Mouse (Mus musculus) neural tube, embryonic 14.5 days (tissue): ENCODE data around the gene Tmem206. TPM values are rescaled to one million over a fixed set of nuclear protein-coding genes. Genes with fewer than 3 reads are reported as not detected.

Source experiments
- ATAC-seq: fragments of 200-750 bp; cut with Nextera tagmentation; 2 replicates; pipeline ENCODE4 v1.8.0; 2017; ENCODE audit warnings: low read depth, mild to moderate bottlenecking, moderate TSS enrichment, moderate library complexity
- H3K27ac ChIP-seq: fragments of 300-500 bp; sonication (generic); 2 replicates; pipeline ENCODE4 v1.5.1; 2014; ENCODE audit warnings: low read depth, mild to moderate bottlenecking, control low read depth, low read length, moderate library complexity, mixed read lengths
- H3K27me3 ChIP-seq: fragments of 300-500 bp; sonication (generic); 2 replicates; pipeline ENCODE4 v1.6.1; 2014; ENCODE audit warnings: low read length; ENCODE audit not compliant: control insufficient read depth, insufficient read depth
- H3K36me3 ChIP-seq: fragments of 300-500 bp; sonication (generic); 2 replicates; pipeline ENCODE4 v1.6.1; 2014; ENCODE audit warnings: low read length, mixed read lengths; ENCODE audit not compliant: control insufficient read depth, insufficient read depth
- H3K4me1 ChIP-seq: fragments of 300-500 bp; sonication (generic); 2 replicates; pipeline ENCODE4 v1.6.1; 2014; ENCODE audit warnings: low read length; ENCODE audit not compliant: control insufficient read depth, insufficient read depth
- H3K4me2 ChIP-seq: fragments of 300-500 bp; sonication (generic); 2 replicates; pipeline ENCODE4 v1.6.1; 2014; ENCODE audit warnings: mild to moderate bottlenecking, low read depth, low read length, control low read depth
- H3K4me3 ChIP-seq: fragments of 300-500 bp; sonication (generic); 2 replicates; pipeline ENCODE4 v1.5.1; 2014; ENCODE audit warnings: low read depth, low read length, control low read depth, mixed read lengths
- H3K9ac ChIP-seq: fragments of 300-500 bp; sonication (generic); replicated peaks from 2 replicates; pipeline ENCODE4 v1.6.1; 2014; ENCODE audit warnings: low read depth, mild to moderate bottlenecking, control low read depth, low read length, mixed read lengths
- H3K9me3 ChIP-seq: fragments of 300-500 bp; sonication (generic); 2 replicates; pipeline ENCODE4 v1.6.1; 2016; ENCODE audit warnings: low read length; ENCODE audit not compliant: control insufficient read depth
- WGBS: fragments of 180-500 bp; shearing (Covaris S2); extraction: QIAGEN DNeasy Blood & Tissue Kit; methylation state at CpG from one replicate; pipeline ENCODE4 v1.1.7; 2014; 5-methylcytosine and 5-hydroxymethylcytosine counted together
- polyA plus RNA-seq: library from polyadenylated mRNA; unstranded; fragments of >200 nt; fragmentation: Nextera tagmentation; extraction: Ambion mirVana; gene quantifications from 2 replicates; pipeline ENCODE4 v1.2.1, GENCODE M21; 2014

The Tmem206 gene
- polyA plus RNA-seq, 1 experiment from 2014 or later = 37.9 TPM

DNA sequence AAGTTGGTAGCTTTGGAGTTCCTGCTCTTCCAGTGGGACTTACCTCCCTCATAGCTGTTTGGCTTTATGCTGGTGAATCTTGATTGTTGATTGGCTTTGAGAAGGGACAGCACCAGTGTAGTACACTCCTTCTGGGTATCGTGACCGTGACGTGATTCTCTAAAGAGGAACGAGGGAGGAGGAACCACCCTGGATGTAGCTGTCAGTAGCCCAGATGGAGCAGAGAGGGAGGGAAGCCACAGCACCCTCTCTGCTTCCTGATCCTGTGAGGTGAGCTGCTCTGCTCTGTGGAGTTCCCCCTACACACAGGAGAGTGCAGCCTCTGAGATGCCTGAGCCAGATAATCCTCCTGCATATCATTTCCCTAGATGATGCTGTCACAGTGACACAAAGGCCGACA lies 8.8 kb downstream of the Tmem206 start:
- Histone ChIP-seq H3K27me3 (no peaks in the 10 kb centered on the region), H3K36me3 (0 out of 2 replicates have a peak, but pooled peaks cover 4% of the 10 kb centered on the region), H3K9me3 (no peaks in the 10 kb centered on the region), H3K4me1 (no peaks in the 10 kb centered on the region), H3K4me3 (no peak overlapping the region), H3K4me2 (no peak overlapping the region), H3K9ac (no peak overlapping the region), H3K27ac (no peak overlapping the region)
- no peak for ATAC-seq
- 89% methylated on average over 5 of the region's 5 CpGs for WGBS

DNA sequence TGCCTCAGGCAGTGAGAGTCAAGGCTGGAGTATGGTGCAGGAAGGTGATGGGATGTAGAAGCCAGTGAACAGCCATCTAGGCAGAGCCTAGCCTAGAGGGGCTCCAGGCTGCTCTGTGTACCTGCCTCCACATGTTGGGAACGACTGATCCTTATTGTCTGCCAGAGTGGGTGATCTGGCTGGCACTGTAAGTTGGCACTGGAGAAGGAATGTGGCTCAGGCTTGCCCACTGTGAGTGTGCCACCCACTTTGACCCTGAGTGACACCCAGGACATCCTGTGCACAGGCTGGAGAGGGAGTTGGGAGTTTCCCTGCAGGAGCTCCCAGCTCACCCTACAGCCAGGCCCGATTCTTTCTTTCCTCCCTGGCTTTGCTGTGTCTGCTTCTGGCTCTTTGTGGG lies 14.2 kb downstream of the Tmem206 start:
- Histone ChIP-seq H3K4me3 (no peak overlapping the region), H3K27me3 (no peaks in the 10 kb centered on the region), H3K9ac (no peak overlapping the region), H3K27ac (no peak overlapping the region), H3K36me3 (peaks cover 27% of the 10 kb centered on the region), H3K4me2 (no peak overlapping the region), H3K9me3 (no peaks in the 10 kb centered on the region), H3K4me1 (no peaks in the 10 kb centered on the region)
- 97% methylated on average over 2 of the region's 2 CpGs for WGBS
- ATAC-seq = no peak

DNA sequence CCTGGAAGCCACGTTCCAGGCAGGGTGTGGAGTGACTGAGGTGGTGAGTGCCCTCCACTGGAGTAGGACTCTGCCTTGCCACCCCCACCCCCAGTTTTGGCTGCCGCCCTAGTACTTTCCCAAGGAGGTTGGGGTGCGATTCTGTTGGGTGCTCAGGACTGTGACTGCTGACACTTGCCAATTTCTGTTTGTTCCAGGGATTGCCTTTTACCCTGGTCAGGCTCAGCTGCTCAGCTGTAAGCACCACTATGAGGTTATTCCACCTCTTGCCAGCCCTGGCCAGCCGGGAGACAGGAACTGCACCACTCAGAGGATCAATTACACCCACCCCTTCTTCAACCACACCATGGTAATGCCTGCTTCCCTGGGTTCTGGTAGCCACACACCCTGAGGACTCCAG lies 14.8 kb downstream of the Tmem206 start:
- Histone ChIP-seq H3K27ac (no peak overlapping the region), H3K4me2 (no peak overlapping the region), H3K36me3 (peaks cover 32% of the 10 kb centered on the region), H3K9ac (no peak overlapping the region), H3K4me3 (no peak overlapping the region), H3K9me3 (no peaks in the 10 kb centered on the region), H3K27me3 (no peaks in the 10 kb centered on the region), H3K4me1 (no peaks in the 10 kb centered on the region)
- WGBS = 93% methylated on average over 4 of the region's 4 CpGs
- ATAC-seq = no peak

DNA sequence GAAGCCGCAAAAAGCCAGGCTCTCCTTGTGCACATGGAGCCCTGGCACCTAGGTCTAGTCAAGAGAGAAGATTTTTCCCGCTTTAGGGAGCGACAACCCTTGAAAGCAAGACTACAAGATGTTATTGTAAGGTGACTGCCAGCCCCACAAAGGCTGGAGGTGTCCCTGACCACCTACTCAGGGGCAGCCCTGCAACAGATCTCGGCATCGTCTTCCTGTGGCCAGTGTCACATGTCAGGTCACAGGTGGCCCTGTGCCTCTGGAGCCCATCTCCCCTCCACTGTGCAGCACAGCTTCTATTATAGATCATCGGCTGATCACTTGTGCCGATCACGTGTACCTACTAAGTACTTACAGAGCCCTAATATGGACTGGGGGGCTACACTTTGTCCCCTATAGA lies 21.9 kb downstream of the Tmem206 start:
- no peak overlapping the region for H3K9ac ChIP-seq
- no peak for ATAC-seq

DNA sequence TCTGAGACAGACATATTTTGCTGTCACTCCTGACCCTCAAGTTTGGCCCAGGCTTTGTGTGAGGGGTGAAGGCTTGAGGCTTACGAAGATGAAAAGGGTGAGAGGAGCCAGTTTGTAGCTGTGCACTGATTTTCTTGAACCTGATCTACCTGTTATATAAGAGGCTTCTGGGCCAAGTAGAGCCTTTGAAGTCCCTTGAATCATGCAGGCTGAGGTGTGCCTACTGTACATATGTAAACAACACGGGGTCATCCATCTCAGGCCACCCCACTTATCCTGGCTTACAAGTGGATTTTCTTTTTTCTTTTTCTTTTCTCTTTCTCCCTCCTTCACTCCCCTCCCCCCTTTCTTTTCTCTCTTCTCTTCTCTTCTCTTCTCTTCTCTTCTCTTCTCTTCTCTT lies 22.9 kb downstream of the Tmem206 start:
- 93% methylated on average over 2 of the region's 2 CpGs for WGBS
- Histone ChIP-seq H3K9ac (no peak overlapping the region), H3K4me1 (no peaks in the 10 kb centered on the region), H3K4me2 (no peak overlapping the region), H3K4me3 (no peak overlapping the region), H3K27me3 (no peaks in the 10 kb centered on the region), H3K27ac (no peak overlapping the region), H3K9me3 (no peaks in the 10 kb centered on the region), H3K36me3 (peaks cover 44% of the 10 kb centered on the region)
- ATAC-seq = no peak

More for the DNA sequence above, 21.9 kb downstream of the Tmem206 start:
- Histone ChIP-seq H3K9me3 (no peaks in the 10 kb centered on the region), H3K27ac (no peak overlapping the region), H3K27me3 (no peaks in the 10 kb centered on the region), H3K36me3 (peaks cover 52% of the 10 kb centered on the region), H3K4me1 (no peaks in the 10 kb centered on the region), H3K4me2 (no peak overlapping the region), H3K4me3 (no peak overlapping the region)
- 95% methylated on average over 8 of the region's 8 CpGs for WGBS

DNA sequence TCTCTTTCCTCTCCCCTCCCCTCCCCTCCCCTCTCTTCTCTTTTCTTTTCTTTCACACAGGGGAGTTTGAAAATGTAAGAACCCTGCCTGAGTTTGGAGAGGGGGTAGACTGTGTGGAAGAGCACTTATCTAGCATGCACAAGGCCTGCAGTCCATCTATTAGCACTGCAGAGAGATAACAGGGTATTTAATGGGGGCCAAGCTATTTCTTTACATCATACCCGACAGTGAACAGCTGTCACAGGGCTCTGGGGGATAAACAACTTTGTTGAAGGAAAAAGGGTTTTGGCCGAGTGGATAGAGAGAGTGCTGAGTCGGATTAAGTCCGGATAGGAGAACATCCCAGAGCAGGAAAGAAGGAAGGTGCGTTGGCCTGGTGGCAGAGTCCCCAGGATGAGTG lies 23.3 kb downstream of the Tmem206 start:
- Histone ChIP-seq H3K4me2 (no peak overlapping the region), H3K9me3 (no peaks in the 10 kb centered on the region), H3K9ac (no peak overlapping the region), H3K27me3 (no peaks in the 10 kb centered on the region), H3K36me3 (peaks cover 44% of the 10 kb centered on the region), H3K4me3 (no peak overlapping the region), H3K27ac (no peak overlapping the region), H3K4me1 (no peaks in the 10 kb centered on the region)
- ATAC-seq = no peak
- WGBS = 76% methylated on average over 5 of the region's 5 CpGs

DNA sequence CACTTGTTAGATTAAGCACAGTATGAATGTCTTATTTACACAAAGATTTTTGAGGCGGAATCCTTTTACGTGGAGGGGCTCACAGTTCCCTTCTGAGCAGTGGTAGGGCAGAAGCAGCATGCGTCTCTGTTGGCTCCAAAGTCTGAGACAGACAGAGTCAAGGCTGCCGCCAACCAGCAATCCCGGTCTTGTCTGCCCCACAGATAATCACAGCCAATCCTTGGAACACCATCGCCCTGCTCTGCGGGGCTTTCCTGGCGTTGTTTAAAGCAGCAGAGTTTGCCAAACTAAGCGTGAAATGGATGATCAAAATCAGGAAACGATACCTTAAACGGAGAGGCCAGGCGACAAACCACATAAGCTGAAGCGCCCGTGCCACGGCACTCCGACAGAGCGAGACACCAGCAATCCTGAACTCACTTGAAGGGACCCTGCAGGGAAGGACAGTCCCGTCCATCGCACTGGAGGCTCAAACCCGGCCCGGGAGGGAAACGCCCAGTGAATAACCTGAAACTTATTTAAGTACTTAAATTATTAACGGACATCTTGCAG lies 23.9 kb downstream of the Tmem206 start:
- Histone ChIP-seq H3K4me1 (no peaks in the 10 kb centered on the region), H3K36me3 (peaks cover 44% of the 10 kb centered on the region), H3K4me2 (no peak overlapping the region), H3K9me3 (no peaks in the 10 kb centered on the region), H3K27ac (no peak overlapping the region), H3K9ac (no peak overlapping the region), H3K4me3 (no peak overlapping the region), H3K27me3 (no peaks in the 10 kb centered on the region)
- WGBS = 91% methylated on average over 23 of the region's 23 CpGs
- ATAC-seq = no peak

DNA sequence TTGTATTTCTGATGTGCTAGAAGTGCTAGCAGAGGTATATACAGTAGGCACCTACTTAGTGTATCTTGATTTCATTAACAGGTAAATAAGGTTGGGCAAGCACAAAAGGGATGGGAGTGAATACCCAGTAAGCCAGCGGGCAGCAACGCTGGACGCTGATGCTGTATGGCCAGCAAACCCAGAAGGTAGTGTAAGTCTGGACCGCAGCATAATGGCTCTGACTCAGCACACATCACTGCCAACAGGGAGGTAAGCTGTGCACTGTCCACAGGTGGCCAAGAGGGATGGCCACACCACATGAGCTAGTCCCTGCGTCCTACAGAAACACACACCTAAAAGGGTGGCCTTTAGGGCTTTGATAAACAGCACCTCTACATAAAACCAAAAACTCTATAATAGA lies 24.6 kb downstream of the Tmem206 start:
- WGBS = 94% methylated on average over 5 of the region's 5 CpGs
- no peak for ATAC-seq

DNA sequence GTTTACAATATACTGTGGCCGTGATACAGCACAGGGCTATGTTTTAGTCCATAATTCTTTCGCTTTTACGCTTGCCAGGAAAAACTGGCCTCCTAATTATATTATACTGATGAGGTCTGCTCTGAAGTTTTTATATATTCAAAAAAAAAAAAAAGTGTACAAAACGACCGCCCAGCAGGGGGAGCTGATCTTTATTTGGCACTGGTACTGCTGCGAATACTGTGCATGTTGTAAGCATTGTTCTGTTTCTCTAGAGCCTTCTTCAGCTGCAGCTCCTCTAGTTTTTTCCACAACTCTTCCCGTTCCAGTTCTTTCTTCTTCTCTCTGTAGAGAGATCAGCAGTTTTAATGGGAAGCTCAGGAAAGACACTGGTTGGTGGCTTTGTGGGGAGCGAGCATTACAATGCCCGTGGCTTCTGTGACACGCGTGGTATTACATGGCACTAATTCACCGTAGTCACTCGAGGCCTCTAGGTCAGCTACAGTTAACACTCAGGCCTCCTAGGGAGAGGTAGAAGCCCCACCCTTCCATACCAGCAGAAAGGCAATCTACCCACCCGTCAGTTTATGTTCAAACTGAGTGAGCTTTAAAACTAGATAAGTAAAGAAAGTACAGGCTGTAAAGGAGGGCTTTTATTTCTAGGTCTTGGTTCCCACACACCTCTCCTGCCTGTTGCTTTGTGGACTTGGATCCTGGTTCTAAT lies 27.2 kb downstream of the Tmem206 start:
- H3K36me3 ChIP-seq = peaks cover 25% of the 10 kb centered on the region

More for the DNA sequence above, 24.6 kb downstream of the Tmem206 start:
- no peak overlapping the region for H3K4me3 ChIP-seq
- H3K27ac ChIP-seq = no peak overlapping the region
- H3K9ac ChIP-seq = no peak overlapping the region
- H3K4me2 ChIP-seq = no peak overlapping the region
- no peaks in the 10 kb centered on the region for H3K9me3 ChIP-seq
- H3K4me1 ChIP-seq = no peaks in the 10 kb centered on the region
- no peaks in the 10 kb centered on the region for H3K27me3 ChIP-seq
- peaks cover 36% of the 10 kb centered on the region for H3K36me3 ChIP-seq

More for the DNA sequence above, 27.2 kb downstream of the Tmem206 start:
- H3K4me1 ChIP-seq = no peaks in the 10 kb centered on the region
- 60% methylated on average over 14 of the region's 14 CpGs for WGBS
- H3K4me3 ChIP-seq = no peak overlapping the region
- H3K27ac ChIP-seq = no peak overlapping the region
- no peak overlapping the region for H3K4me2 ChIP-seq
- no peaks in the 10 kb centered on the region for H3K9me3 ChIP-seq
- H3K27me3 ChIP-seq = no peaks in the 10 kb centered on the region
- no peak overlapping the region for H3K9ac ChIP-seq
- ATAC-seq = no peak
